Mouse (Mus musculus): Measurements from ENCODE around the gene Ccdc9b.

- no peak for TF ChIP-seq BHLHE40 (IDR thresholded peaks at IDR 0.05; ENCODE audit: low read depth, low read length)
- no peak for TF ChIP-seq HCFC1 (IDR thresholded peaks at IDR 0.05; ENCODE audit: low read depth, low read length)
- no peak for TF ChIP-seq MAX (IDR thresholded peaks at IDR 0.05; ENCODE audit: low read length)
- no peak for TF ChIP-seq CTCF (conservative IDR thresholded peaks at IDR 0.05 in 1 of 2, IDR thresholded peaks at IDR 0.05 in 1 of 2; ENCODE audit: low read depth in 2 of 2, low read length in 2 of 2)
- TF ChIP-seq ZC3H11A (IDR thresholded peaks at IDR 0.05; ENCODE audit: low read depth, low read length), result no peak
- TF ChIP-seq NRF1 (IDR thresholded peaks at IDR 0.05; ENCODE audit: low read depth, low read length), result no peak
- no peak for TF ChIP-seq POLR2A (IDR thresholded peaks at IDR 0.05; ENCODE audit: low read depth, low read length)
These were observed 44.4 kb upstream of the Ccdc9b start for GRCm38 (mm10) chr2:118806860-118807259.

All from CH12.LX (cell line).